Mouse (Mus musculus): ENCODE data around the gene Hist2h2ab. TPM values are rescaled to one million over a fixed set of nuclear protein-coding genes. Genes with fewer than 3 reads are reported as not detected.
"Not testable (repeated sequence)": the region's sequence is repeated elsewhere in the genome, so short reads cannot be mapped to it uniquely, and the experiment has no call there.

Gene Hist2h2ab
- polyA plus RNA-seq, 1 experiment = not detected

DNA sequence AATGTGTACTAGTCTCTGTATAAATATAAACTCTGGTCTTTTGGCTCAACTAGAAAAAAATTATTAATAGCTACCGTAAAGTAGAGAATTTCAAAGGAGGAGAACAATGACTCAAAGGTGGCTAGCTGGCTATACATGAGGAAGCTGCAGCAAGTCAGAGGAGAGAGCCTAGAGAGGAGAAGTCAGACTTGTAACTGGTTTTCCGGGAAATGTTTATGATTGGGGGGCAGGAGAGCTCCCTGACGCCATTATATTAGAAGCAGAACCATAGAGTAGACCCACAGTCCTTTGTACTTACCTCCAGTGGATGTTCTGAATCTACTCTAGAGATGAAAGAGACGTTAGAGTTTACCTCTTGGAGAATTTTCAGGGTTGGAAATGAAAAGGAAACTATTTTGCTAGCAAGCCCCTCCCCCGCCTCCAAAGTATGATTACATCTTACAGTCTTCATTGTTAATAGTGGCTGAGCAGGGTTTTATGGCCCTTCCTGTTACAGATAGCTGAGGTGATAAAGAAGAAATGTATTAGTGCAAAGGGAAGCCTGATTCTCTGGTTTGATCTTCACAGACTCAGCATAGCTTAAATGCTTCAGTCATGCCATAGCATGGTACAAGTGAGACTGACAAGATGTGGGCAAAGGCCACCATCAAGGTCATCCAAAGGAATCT is 36.4 kb downstream of the Hist2h2ab start:
- Histone ChIP-seq H3K4me1 (ENCODE audit: control insufficient read depth, insufficient read depth, insufficient read length, low read length) (0 out of 2 replicates have a peak, but pooled peaks cover 2% of the 10 kb centered on the region), H3K4me3 (ENCODE audit: insufficient read depth, low read depth, low read length) (no peak overlapping the region), H3K27ac (replicated peaks; ENCODE audit: low read depth, low read length) (no peak overlapping the region)

DNA sequence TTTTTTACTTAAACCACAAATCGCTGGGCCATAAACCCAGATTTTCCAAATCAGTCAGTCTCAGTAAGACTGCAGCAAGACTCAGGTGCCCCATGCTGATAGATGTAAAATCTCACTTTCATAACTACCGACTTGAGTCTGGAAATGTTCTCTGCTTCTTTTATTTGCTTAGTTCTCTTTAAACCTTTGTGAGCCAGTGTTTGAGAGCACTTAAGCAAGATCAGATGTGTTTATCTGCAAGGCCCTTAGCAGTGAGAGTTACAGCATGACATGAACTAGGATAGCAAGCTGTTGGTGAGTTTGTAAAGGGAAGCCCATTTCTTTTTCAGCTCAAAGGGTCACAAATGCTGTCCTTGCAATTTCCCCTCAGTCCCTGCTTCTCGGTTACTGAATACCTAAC is 37.5 kb downstream of the Hist2h2ab start:
- no peak overlapping the region for H3K4me3 ChIP-seq (ENCODE audit: insufficient read depth, low read depth, low read length)
- no peak overlapping the region for H3K27ac ChIP-seq (replicated peaks; ENCODE audit: low read depth, low read length)
- H3K4me1 ChIP-seq (ENCODE audit: control insufficient read depth, insufficient read depth, insufficient read length, low read length) = 0 out of 2 replicates have a peak, but pooled peaks cover 2% of the 10 kb centered on the region

- Histone ChIP-seq H3K27ac (replicated peaks; ENCODE audit: low read depth, low read length) (no peak overlapping the region), H3K4me1 (ENCODE audit: control insufficient read depth, insufficient read depth, insufficient read length, low read length) (peaks cover 7% of the 10 kb centered on the region; the same call in 1 of the 2 replicates), H3K4me3 (ENCODE audit: insufficient read depth, low read depth, low read length) (no peak overlapping the region)
Observed at GRCm38 (mm10) chr3:96260220-96260619, 40.6 kb downstream of the Hist2h2ab start.

DNA sequence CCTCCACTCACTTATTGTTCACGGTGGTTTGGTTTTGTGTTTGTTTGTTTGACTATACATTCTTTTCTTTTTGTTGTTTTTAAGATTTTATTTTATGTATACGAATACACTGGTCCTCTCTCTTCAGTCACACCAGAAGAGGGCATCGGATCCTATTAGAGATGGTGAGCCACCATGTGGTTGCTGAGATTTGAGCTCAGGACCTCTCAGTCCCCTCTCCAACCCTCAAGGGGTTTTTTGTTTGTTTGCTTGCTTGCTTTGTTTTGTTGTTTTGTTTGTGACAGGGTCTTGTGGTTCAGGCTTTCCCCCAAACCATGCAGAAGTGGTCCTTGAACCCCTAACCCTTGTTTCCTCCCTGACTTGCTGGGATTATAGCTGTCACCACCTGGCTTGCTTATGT is 42.0 kb downstream of the Hist2h2ab start:
- Histone ChIP-seq H3K4me3 (ENCODE audit: insufficient read depth, low read depth, low read length) (peak overlapping the region; percentile 94), H3K4me1 (ENCODE audit: control insufficient read depth, insufficient read depth, insufficient read length, low read length) (peaks cover 5% of the 10 kb centered on the region; the same call in 1 of the 2 replicates), H3K27ac (replicated peaks; ENCODE audit: low read depth, low read length) (peak overlapping the region; percentile 41)

- Histone ChIP-seq H3K4me3 (ENCODE audit: insufficient read depth, low read depth, low read length) (peak overlapping the region; percentile 94), H3K27ac (replicated peaks; ENCODE audit: low read depth, low read length) (peak overlapping the region; percentile 94)
Observed at GRCm38 (mm10) chr3:96262216-96262875, 42.7 kb downstream of the Hist2h2ab start.

GRCm38 (mm10) chr3:96262979-96263550 is 43.4 kb downstream of the Hist2h2ab start, which contains the start of gene Hist2h4:
Hist2h4 (minus strand) TSS chr3:96263311.
- peak within 1 kb of the TSS; percentile 97 for H3K27ac ChIP-seq (replicated peaks; ENCODE audit: low read depth, low read length)
- H3K4me3 ChIP-seq (ENCODE audit: insufficient read depth, low read depth, low read length) = peak within 1 kb of the TSS; percentile 94
- H3K4me1 ChIP-seq (ENCODE audit: control insufficient read depth, insufficient read depth, insufficient read length, low read length) = peaks cover 5% of the 10 kb centered on the region; the same call in 1 of the 2 replicates

More at GRCm38 (mm10) chr3:96262216-96262875, 42.7 kb downstream of the Hist2h2ab start:
- peaks cover 5% of the 10 kb centered on the region; the same call in 1 of the 2 replicates for H3K4me1 ChIP-seq (ENCODE audit: control insufficient read depth, insufficient read depth, insufficient read length, low read length)

GRCm38 (mm10) chr3:96263558-96264403 is 44.1 kb downstream of the Hist2h2ab start:
- H3K27ac ChIP-seq (replicated peaks; ENCODE audit: low read depth, low read length) = peak overlapping the region; percentile 97
- peaks cover 5% of the 10 kb centered on the region; the same call in 1 of the 2 replicates for H3K4me1 ChIP-seq (ENCODE audit: control insufficient read depth, insufficient read depth, insufficient read length, low read length)
- peak overlapping the region; percentile 77 for H3K4me3 ChIP-seq (ENCODE audit: insufficient read depth, low read depth, low read length)

GRCm38 (mm10) chr3:96264404-96264949 is 44.8 kb downstream of the Hist2h2ab start:
- Histone ChIP-seq H3K27ac (replicated peaks; ENCODE audit: low read depth, low read length) (peak overlapping the region; percentile 97), H3K4me1 (ENCODE audit: control insufficient read depth, insufficient read depth, insufficient read length, low read length) (peaks cover 5% of the 10 kb centered on the region; the same call in 1 of the 2 replicates), H3K4me3 (ENCODE audit: insufficient read depth, low read depth, low read length) (peak overlapping the region; percentile 77)

- H3K27ac ChIP-seq (replicated peaks; ENCODE audit: low read depth, low read length) = no peak overlapping the region
- H3K4me1 ChIP-seq (ENCODE audit: control insufficient read depth, insufficient read depth, insufficient read length, low read length) = peaks cover 5% of the 10 kb centered on the region; the same call in 1 of the 2 replicates
- H3K4me3 ChIP-seq (ENCODE audit: insufficient read depth, low read depth, low read length) = no peak overlapping the region
Observed at GRCm38 (mm10) chr3:96266132-96266710, 46.6 kb downstream of the Hist2h2ab start.

- Histone ChIP-seq H3K4me3 (ENCODE audit: insufficient read depth, low read depth, low read length) (no peak overlapping the region), H3K4me1 (ENCODE audit: control insufficient read depth, insufficient read depth, insufficient read length, low read length) (peaks cover 5% of the 10 kb centered on the region; the same call in 1 of the 2 replicates), H3K27ac (replicated peaks; ENCODE audit: low read depth, low read length) (no peak overlapping the region)
Observed at GRCm38 (mm10) chr3:96267541-96267940, 47.9 kb downstream of the Hist2h2ab start.

DNA sequence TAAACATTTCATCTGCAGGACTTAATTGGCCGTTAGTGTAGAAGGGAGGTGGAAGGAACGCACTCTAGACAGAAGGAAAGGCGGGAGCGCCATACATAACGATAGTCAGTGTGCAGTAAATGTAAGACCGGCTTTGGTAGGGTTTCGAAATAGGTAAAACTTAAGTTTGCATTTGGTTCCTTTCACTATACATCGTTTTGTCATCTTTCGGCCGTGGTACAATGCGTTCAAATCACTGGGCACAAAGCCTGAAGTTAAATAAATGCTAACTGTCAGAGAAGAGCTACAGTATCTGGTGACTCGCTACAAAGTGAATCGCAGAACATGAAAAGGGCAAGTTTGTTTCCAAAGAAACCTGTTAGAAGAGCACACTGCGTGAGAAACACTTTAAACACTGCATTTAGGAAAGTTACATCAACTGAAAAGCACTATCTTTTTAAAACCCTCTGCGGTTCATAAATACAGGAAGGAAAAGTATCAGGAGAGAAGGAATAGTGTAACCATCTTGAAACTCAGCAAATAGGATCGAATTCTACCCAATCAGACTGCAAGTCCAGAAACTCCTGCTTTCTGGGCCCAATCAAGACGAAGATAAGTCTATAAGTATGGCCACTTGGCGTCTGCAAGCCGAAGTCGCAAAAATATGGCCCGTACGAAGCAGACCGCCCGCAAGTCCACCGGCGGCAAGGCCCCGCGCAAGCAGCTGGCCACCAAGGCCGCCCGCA is 48.5 kb downstream of the Hist2h2ab start, which contains the start of gene Hist2h3b:
Gene Hist2h3b, plus strand, starts transcription at position 604 of the 725 bp plus-strand sequence.
- Histone ChIP-seq H3K27ac (replicated peaks; ENCODE audit: low read depth, low read length) (peak within 1 kb of the TSS; percentile 72), H3K4me3 (ENCODE audit: insufficient read depth, low read depth, low read length) (peak within 1 kb of the TSS; percentile 51)

GRCm38 (mm10) chr3:96268776-96269378 is 49.2 kb downstream of the Hist2h2ab start:
- H3K4me3 ChIP-seq (ENCODE audit: insufficient read depth, low read depth, low read length) = peak overlapping the region; percentile 51
- not testable (repeated sequence) for H3K4me1 ChIP-seq (ENCODE audit: control insufficient read depth, insufficient read depth, insufficient read length, low read length)
- peak overlapping the region; percentile 72 for H3K27ac ChIP-seq (replicated peaks; ENCODE audit: low read depth, low read length)

More for the DNA sequence above, 48.5 kb downstream of the Hist2h2ab start, which contains the start of gene Hist2h3b:
- peaks cover 5% of the 10 kb centered on the region; the same call in 1 of the 2 replicates for H3K4me1 ChIP-seq (ENCODE audit: control insufficient read depth, insufficient read depth, insufficient read length, low read length)
